Mouse (Mus musculus): ENCODE measurements at regions not wholly inside any gene's neighbourhood (a gene's known extent, or its start where the extent isn't known, plus 50 kb on each side); places are given as distances from the start of the nearest gene placed in this dataset.

DNA sequence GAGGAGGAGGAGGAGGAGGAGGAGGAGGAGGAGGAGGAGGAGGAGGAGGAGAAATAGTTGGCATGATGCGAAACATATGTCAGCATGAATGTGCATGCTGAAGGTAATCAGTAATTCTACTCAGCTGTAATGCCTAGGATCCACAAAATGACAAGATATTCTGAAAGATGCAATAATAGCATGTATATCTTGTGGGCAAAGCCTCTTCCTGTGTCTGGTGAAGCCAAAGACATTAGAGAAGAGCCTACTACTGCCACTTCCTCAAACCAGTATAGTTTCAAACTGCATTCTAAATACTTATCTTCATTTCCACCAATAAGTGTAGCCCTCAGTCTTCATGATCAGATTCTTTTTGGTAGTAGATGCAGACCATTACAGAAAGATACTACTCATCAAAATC lies 152.2 kb upstream of the Hapln1 start:
- no peak for TF ChIP-seq CTCF (IDR thresholded peaks at IDR 0.05; ENCODE audit: borderline replicate concordance, extremely low read depth, insufficient read depth, insufficient read length)
- TF ChIP-seq POLR2A (IDR thresholded peaks at IDR 0.05; ENCODE audit: borderline replicate concordance, extremely low read depth, insufficient read depth, insufficient read length, poor library complexity, severe bottlenecking) = no peak
